Comparison of ENCODE assay signal across 10 mouse cellular contexts in genomic region chr19:38026211-38026624, GRCm38 (mm10). TPM values are rescaled to one million over a fixed set of nuclear protein-coding genes. Genes with fewer than 3 reads are reported as not detected.
A peak's percentile ranks its signal among the peaks of the same experiment; 100 is the strongest.
DNase-seq lines count a peak whose midpoint lies in the region; ATAC-seq and TF ChIP-seq lines count a peak whose summit lies in the region.
"Had no signal": no experiment of that assay in that cellular context is flagged by ENCODE, and none has a peak within 500 bp of the region (broad histone marks: within the 10 kb centered on the region; RNA-seq: fewer than 3 reads in every experiment).

No protein-coding gene starts in this region.

- WGBS in hindbrain, embryonic 13.5 days, result 75% methylated on average over 8 of the region's 8 CpGs

- no peaks in the 10 kb centered on the region for H3K9me3 ChIP-seq in hindbrain, embryonic 13.5 days
- H3K9me3 ChIP-seq: hindbrain, embryonic 10.5 days; midbrain, embryonic 15.5 days had no signal

- TF ChIP-seq CTCF in gastrocnemius, adult 2 months (IDR thresholded peaks at IDR 0.05), result no peak

- intact Hi-C loops in gastrocnemius, adult 2 months (cut with DNase I), result no loop called here
- intact Hi-C loops in gastrocnemius, postnatal 36 days (cut with DNase I), result no loop called here

- ATAC-seq in hindbrain, embryonic 13.5 days (ENCODE audit: low FRiP score), result no peak
- ATAC-seq: midbrain, embryonic 15.5 days had no signal

- H3ac ChIP-seq in myocyte (ENCODE audit: control insufficient read depth, insufficient read length), result no peak overlapping the region

- H3K79me2 ChIP-seq in myocyte (ENCODE audit: control insufficient read depth, insufficient read depth), result peaks cover 50% of the 10 kb centered on the region

- no peak for TF ChIP-seq POLR2A in myocyte (IDR thresholded peaks at IDR 0.05; ENCODE audit: insufficient read length, low read depth)

- H3K4me1 ChIP-seq in hindbrain, embryonic 13.5 days (replicated peaks), result no peaks in the 10 kb centered on the region

- H3K27ac ChIP-seq in gastrocnemius, adult 2 months, result peak overlapping the region; percentile 77
- no peak overlapping the region for H3K27ac ChIP-seq in hindbrain, embryonic 13.5 days
- H3K27ac ChIP-seq: midbrain, embryonic 15.5 days had no signal

- no peaks in the 10 kb centered on the region for H3K36me3 ChIP-seq in myocyte (ENCODE audit: control insufficient read depth, insufficient read depth)
- H3K36me3 ChIP-seq in hindbrain, embryonic 13.5 days, result no peaks in the 10 kb centered on the region
- H3K36me3 ChIP-seq: hindbrain, embryonic 10.5 days; midbrain, embryonic 15.5 days had no signal

- H3K9ac ChIP-seq in hindbrain, embryonic 13.5 days, result no peak overlapping the region
- H3K9ac ChIP-seq: midbrain, embryonic 15.5 days had no signal

- H3K4me3 ChIP-seq in gastrocnemius, adult 2 months, result no peak overlapping the region
- H3K4me3 ChIP-seq in myocyte, result no peak overlapping the region
- H3K4me3 ChIP-seq in hindbrain, embryonic 13.5 days, result no peak overlapping the region
- H3K4me3 ChIP-seq: hindbrain, embryonic 10.5 days; midbrain, embryonic 15.5 days had no signal

- no peak for DNase-seq in gastrocnemius, adult 2 months
- DNase-seq in gastrocnemius, postnatal 36 days, result no peak
- peak; percentile 48 for DNase-seq in Muller cell, postnatal 12 days (ENCODE audit: inconsistent ontology term)
- peak; percentile 53 for DNase-seq in kidney, adult 18-20 months
- DNase-seq in adrenal gland, postnatal 36 days, result no peak
- DNase-seq in right cerebral cortex, adult 18-20 months, result no peak

- H3K4me2 ChIP-seq in myocyte (ENCODE audit: low read depth), result peak overlapping the region; percentile 81
- H3K4me2 ChIP-seq in hindbrain, embryonic 13.5 days, result no peak overlapping the region
- H3K4me2 ChIP-seq: midbrain, embryonic 15.5 days had no signal

- no peaks in the 10 kb centered on the region for H3K27me3 ChIP-seq in myocyte (ENCODE audit: control insufficient read depth, insufficient read depth, insufficient read length)
- peaks cover 3% of the 10 kb centered on the region; the same call in 1 of the 2 replicates for H3K27me3 ChIP-seq in hindbrain, embryonic 13.5 days
- H3K27me3 ChIP-seq: midbrain, embryonic 15.5 days had no signal

TF ChIP-seq in myocyte, 11 proteins besides CTCF, POLR2A, EP300 and RAD21:
- TF ChIP-seq REST (IDR thresholded peaks at IDR 0.05; ENCODE audit: insufficient read depth, insufficient read length) (no peak), USF1 (IDR thresholded peaks at IDR 0.05; ENCODE audit: low read depth) (no peak), SRF (IDR thresholded peaks at IDR 0.05; ENCODE audit: control insufficient read depth, insufficient read length, low read depth) (no peak), CEBPB (IDR thresholded peaks at IDR 0.05; ENCODE audit: insufficient read depth, poor library complexity, severe bottlenecking) (no peak), MYOG (IDR thresholded peaks at IDR 0.05; ENCODE audit: control insufficient read depth in 1 of 3, insufficient read depth in 1 of 3, insufficient read length in 2 of 3, low read depth in 2 of 3) (no peak), MYOD1 (IDR thresholded peaks at IDR 0.05; ENCODE audit: control insufficient read depth in 1 of 3, insufficient read length in 2 of 3, low read depth in 2 of 3) (no peak), TCF12 (IDR thresholded peaks at IDR 0.05; ENCODE audit: insufficient read depth, poor library complexity, severe bottlenecking) (no peak), TCF3 (IDR thresholded peaks at IDR 0.05; ENCODE audit: insufficient read length, low read depth) (no peak), E2F4 (IDR thresholded peaks at IDR 0.05; ENCODE audit: insufficient read depth) (no peak), MAX (IDR thresholded peaks at IDR 0.05; ENCODE audit: low read depth) (no peak), POLR2AphosphoS2 (IDR thresholded peaks at IDR 0.05; ENCODE audit: insufficient read length, low read depth) (no peak)

RNA-seq across cellular contexts. Expression of gene Myof, which starts 17.2 kb away (rescaled TPM):
- total RNA-seq in gastrocnemius, adult 2 months (2021), result 1 to 10 TPM; 4.7 to 6.4 TPM
- total RNA-seq in gastrocnemius, postnatal 36 days (2021), result 1 to 10 TPM; 4.5 to 5.6 TPM
- polyA plus RNA-seq in myocyte (2012; fragmentation: generic; extraction: Trizol), result 76.9 TPM
- 10 to 100 TPM; 33.4 to 59.2 TPM for total RNA-seq in adrenal gland, postnatal 36 days (2021)
- 2.4 and 2.6 TPM in 2 replicates for polyA plus RNA-seq in hindbrain, embryonic 13.5 days (2015; fragmentation: Nextera tagmentation; extraction: Ambion mirVana)

RNA-seq across cellular contexts. Expression of gene Cep55, which starts 28.6 kb away (rescaled TPM):
- total RNA-seq in gastrocnemius, adult 2 months (2021), result not detected
- under 1 TPM; 0.30 to 0.31 TPM for total RNA-seq in gastrocnemius, postnatal 36 days (2021)
- 5.1 TPM for polyA plus RNA-seq in myocyte (2012; fragmentation: generic; extraction: Trizol)
- 1 to 10 TPM; 2.2 to 2.5 TPM for total RNA-seq in adrenal gland, postnatal 36 days (2021)
- 8.2 and 9.6 TPM in 2 replicates for polyA plus RNA-seq in hindbrain, embryonic 13.5 days (2015; fragmentation: Nextera tagmentation; extraction: Ambion mirVana)

Comparison
In these comparisons a context has a peak if more than half of its experiments do, and no peak if none do; other contexts are left out.
1. DNase-seq: peak in Muller cell, postnatal 12 days (single experiment) and kidney, adult 18-20 months (single experiment); none in gastrocnemius, adult 2 months (single experiment), gastrocnemius, postnatal 36 days (0 of 2), adrenal gland, postnatal 36 days (0 of 2) and right cerebral cortex, adult 18-20 months (single experiment).
2. RNA of gene Myof, which starts 17.2 kb away (total RNA-seq): 33.4 to 59.2 TPM in adrenal gland, postnatal 36 days; 4.7 to 6.4 TPM in gastrocnemius, adult 2 months and 4.5 to 5.6 TPM in gastrocnemius, postnatal 36 days; every median in the first group is over 4 times any median in the second.